Mouse (Mus musculus) thymus, postnatal 25 days (tissue): ENCODE data around the gene Cby1.

Experiments used
- DNase-seq: peaks from one replicate; pipeline ENCODE4 v3.0.0; 2022

Cby1 gene

GRCm38 (mm10) chr15:79681973-79682372 lies 23.0 kb downstream of the Cby1 start:
- DNase-seq = no peak

GRCm38 (mm10) chr15:79683146-79683545 lies 24.1 kb downstream of the Cby1 start:
- DNase-seq = no peak

GRCm38 (mm10) chr15:79683707-79684465 lies 24.9 kb downstream of the Cby1 start:
- no peak for DNase-seq

GRCm38 (mm10) chr15:79684616-79685015 lies 25.6 kb downstream of the Cby1 start:
- no peak for DNase-seq

- DNase-seq = no peak
These were observed 26.2 kb downstream of the Cby1 start for GRCm38 (mm10) chr15:79685141-79685641.

- DNase-seq = no peak
These were observed 27.3 kb downstream of the Cby1 start for GRCm38 (mm10) chr15:79686046-79686869.

- no peak for DNase-seq
These were observed 28.2 kb downstream of the Cby1 start for GRCm38 (mm10) chr15:79687175-79687574.

GRCm38 (mm10) chr15:79687646-79688267 lies 28.8 kb downstream of the Cby1 start, which contains the start of gene Josd1:
Gene Josd1, minus strand, starts transcription at chr15:79687919.
- peak; percentile 98 for DNase-seq

- no peak for DNase-seq
These were observed 29.4 kb downstream of the Cby1 start for GRCm38 (mm10) chr15:79688268-79688956.

- no peak for DNase-seq
These were observed 30.8 kb downstream of the Cby1 start for GRCm38 (mm10) chr15:79689662-79690425.

- DNase-seq = peak; percentile 92
These were observed 31.5 kb downstream of the Cby1 start, which contains the start of gene Gtpbp1 for GRCm38 (mm10) chr15:79690426-79691022. Gene Gtpbp1, plus strand, starts transcription at chr15:79690845.

GRCm38 (mm10) chr15:79691023-79691508 lies 32.1 kb downstream of the Cby1 start:
- no peak for DNase-seq

- DNase-seq = no peak
These were observed 33.3 kb downstream of the Cby1 start for GRCm38 (mm10) chr15:79692334-79692733.

- DNase-seq = peak; percentile 69
These were observed 34.7 kb downstream of the Cby1 start for GRCm38 (mm10) chr15:79693740-79694139.

GRCm38 (mm10) chr15:79694512-79694911 lies 35.5 kb downstream of the Cby1 start:
- DNase-seq = no peak

- no peak for DNase-seq
These were observed 36.5 kb downstream of the Cby1 start for GRCm38 (mm10) chr15:79695516-79695915.

- DNase-seq = no peak
These were observed 37.5 kb downstream of the Cby1 start for GRCm38 (mm10) chr15:79696508-79696907.

- no peak for DNase-seq
These were observed 38.0 kb downstream of the Cby1 start for GRCm38 (mm10) chr15:79697011-79697410.

- no peak for DNase-seq
These were observed 38.7 kb downstream of the Cby1 start for GRCm38 (mm10) chr15:79697558-79698187.

GRCm38 (mm10) chr15:79706603-79707214 lies 47.7 kb downstream of the Cby1 start:
- DNase-seq = no peak
